Mouse (Mus musculus) 3134 (cell line): ENCODE measurements around the gene Slc4a2.

Experiments used
- DNase-seq: peaks from one replicate; pipeline ENCODE4 v3.0.0-alpha.2; 2011; ENCODE audit warnings: low spot score; ENCODE audit not compliant: insufficient read length; ENCODE audit errors: extremely low read depth

Gene Slc4a2

GRCm38 (mm10) chr5:24453283-24453984, 29.8 kb downstream of the Slc4a2 start:
- DNase-seq = no peak

DNA sequence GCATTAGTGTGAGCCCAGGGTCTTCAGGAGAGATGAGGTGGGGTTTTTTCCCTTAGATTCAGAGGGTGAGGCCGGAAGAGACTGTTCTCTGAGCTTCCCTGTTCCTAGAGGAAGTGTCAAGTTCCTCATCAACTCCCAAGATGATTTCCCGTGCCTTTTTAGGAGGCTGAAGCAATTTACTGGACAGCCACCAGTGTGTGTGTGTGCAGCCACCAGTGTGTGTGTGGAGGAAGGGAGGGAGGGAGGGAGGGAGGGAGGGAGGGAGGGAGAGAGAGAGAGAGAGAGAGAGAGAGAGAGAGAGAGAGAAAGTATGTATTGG, 30.3 kb downstream of the Slc4a2 start:
- DNase-seq = no peak

DNA sequence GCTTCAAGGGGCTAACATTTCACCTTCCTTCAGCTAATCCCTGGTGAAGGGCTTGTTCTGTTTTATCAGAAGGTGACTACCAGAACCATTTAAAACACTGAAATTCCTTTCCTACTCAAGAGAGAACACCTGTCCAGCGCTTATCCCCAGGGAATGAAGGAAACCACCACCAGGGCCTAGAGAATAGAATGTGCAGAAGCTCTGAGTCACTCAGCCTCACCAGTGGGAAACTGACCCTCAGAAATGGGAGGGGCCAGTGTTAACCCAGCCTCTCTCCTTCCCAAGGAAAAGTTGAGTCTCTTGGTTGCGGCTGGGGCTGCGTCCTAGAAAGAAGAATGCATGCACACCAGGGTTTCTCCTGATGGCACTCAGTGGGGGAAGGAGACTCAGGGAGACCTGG, 31.4 kb downstream of the Slc4a2 start:
- DNase-seq = peak; percentile 60

DNA sequence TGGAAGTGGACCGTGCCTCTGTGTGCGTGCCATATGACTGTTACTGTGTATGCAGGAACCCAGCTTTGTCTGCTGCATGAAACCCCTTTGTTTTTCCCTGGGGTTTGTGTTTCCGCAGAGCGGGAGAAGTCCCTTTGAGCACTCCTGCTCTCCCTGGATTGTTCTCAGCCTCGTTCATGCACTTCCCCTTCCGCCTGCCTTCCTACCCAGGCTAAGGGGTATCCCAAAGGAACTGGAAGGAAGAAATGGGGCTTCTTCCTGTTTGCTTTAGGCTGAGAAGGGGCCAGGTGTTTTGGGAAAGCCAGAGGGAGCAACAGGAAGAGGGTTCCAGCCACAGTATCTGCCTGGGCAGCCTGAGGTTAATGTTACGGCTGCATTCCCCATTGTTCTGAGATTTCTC, 32.0 kb downstream of the Slc4a2 start:
- no peak for DNase-seq

GRCm38 (mm10) chr5:24466762-24467161, 43.1 kb downstream of the Slc4a2 start:
- DNase-seq = no peak

DNA sequence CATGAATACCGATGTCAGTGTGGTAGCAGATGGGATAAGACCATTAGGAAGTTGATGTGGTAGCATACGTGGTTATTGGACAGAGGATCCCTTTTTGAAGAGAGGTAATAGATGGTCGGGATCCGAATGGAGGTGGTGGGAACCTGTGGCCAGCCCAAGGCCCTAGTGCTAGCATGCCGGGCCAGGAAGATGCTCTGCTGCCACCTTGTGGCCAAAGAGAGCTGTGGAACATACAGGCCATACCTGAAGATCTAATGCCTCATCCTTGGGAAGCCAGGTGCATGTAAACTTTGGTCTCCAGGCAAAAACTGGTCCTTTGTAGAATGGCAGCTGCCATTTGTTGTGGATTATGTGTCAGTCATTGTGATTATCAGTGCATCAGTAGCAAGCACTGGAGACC, 47.0 kb downstream of the Slc4a2 start:
- no peak for DNase-seq

DNA sequence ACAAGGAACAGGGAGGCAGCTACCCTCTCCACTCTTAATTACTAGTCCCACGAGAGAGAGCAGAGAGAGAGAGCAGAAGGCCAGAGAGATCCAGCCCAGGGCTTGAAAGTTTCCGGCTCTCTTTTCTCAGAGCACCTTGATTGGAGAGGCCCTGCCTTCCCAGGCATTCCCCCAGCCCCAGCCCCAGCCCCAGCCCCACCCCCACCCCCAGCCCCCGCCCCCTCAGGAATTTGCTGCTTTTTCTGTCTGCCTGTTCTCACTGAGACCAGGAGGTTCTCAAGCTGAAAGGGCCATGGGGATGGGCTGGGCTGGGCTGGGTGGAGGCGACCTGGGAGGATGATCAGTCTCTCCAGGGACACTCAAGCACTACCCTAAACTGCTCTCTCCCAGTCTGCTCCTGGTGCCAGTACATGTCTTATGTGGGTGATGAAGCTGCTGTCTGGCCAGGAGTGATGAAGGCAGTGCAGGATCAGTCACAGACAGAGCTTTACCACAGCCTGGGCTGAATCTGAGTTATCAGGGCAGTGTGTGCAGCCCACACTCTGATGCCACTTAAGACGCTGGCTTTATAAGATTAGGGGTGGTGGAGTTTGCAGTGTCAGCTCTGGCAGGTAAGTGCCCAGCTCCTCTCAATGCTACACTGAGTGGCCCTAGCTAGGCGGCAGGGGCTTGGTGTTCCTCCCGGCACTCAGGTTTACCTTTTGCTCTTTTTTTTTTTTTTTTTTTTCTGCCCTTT, 49.4 kb downstream of the Slc4a2 start:
- no peak for DNase-seq

- DNase-seq = no peak
Measured at GRCm38 (mm10) chr5:24474025-24474722, 50.5 kb downstream of the Slc4a2 start.

- no peak for DNase-seq
Measured at GRCm38 (mm10) chr5:24474723-24475261, 51.2 kb downstream of the Slc4a2 start.

GRCm38 (mm10) chr5:24475476-24476241, 52.0 kb downstream of the Slc4a2 start:
- no peak for DNase-seq

GRCm38 (mm10) chr5:24477909-24478308, 54.3 kb downstream of the Slc4a2 start:
- no peak for DNase-seq

GRCm38 (mm10) chr5:24481647-24482046, 58.0 kb downstream of the Slc4a2 start:
- no peak for DNase-seq

DNA sequence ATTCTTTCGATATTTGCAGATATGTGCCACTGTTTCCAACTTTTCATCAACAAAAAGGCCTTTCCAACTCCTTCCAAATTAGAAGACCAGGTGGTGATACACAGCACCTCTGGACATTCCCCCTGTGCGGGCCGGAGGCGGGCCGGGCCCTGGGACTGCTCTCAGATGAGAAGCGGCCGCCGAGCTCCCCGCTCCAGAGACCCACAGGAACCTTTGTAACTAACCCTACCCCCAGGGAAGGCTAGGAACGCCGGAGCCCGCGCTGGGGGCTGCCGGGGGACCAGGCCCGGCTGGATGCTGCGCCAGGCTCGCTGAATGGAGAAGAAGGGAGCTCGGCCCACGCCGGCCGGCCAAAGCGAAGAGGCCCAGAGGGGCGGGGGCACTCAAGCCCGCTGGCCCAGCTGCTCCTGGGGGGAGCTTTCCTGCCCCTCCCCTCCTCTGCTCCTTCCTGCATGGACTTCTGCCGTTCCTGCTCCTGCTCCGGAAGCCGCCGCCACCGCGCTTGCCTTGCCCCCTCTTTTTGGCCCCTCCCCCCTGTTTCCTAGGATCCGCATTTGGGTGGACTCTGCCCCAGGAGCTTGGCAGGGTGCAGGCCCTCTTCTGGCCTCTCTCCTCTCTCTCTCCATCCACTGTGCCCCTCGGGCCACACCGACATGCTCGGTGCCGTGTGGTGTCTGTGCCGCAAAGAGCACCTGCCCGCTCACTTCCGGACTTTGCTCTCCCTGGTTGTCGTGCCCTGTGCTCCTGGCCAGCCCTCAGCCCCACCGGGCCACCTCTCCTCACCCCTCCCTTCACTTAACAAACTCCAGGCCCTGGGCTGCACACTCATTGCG, 58.8 kb downstream of the Slc4a2 start:
- DNase-seq = no peak

GRCm38 (mm10) chr5:24483326-24483725, 59.7 kb downstream of the Slc4a2 start:
- no peak for DNase-seq

DNA sequence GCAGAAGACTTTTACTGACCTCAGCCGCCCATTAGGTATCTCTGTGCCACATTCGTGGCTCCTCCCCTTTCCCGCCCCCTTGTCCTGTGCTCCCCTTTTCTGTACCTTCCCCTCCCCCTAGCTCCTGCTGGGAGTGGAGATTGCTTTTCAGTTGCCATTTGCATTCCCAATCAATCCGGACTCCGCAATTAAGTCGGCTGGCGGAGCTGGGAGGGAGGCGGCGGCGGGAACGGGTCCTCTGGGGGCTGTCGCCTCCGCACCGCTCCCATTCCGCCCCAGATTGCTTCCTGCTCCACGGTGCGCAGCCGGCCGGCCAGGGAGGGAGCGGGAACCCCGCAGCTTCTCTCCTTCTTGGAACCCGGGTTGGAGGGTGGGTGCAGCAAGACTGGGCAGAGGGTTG, 61.3 kb downstream of the Slc4a2 start:
- no peak for DNase-seq

GRCm38 (mm10) chr5:24486097-24486496, 62.5 kb downstream of the Slc4a2 start:
- DNase-seq = peak; percentile 54

- no peak for DNase-seq
Measured at GRCm38 (mm10) chr5:24486738-24487137, 63.1 kb downstream of the Slc4a2 start.

DNA sequence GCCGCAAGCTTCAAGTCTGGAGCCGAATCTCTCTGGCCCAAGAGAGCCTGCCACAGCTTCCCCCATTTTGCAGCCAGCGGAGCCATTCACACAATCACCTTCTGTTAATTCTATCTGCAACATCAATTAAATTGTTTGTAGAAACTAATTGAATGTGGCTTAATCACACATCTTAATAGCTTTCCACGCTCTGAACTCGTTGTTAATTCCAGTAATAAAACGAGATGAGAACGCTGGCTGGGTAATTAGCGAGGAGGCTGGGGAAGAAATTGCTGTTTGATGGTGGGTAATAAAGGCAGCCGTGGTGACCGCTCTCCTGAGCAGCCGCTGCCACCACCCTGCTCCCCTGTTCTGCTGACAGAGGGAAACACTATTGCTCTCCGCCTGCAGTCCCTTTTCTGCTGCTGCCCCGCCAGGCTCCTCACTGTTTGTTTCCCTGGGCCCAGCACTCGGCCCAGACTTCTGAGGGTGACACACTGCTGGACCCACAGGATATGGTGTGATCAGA, 66.8 kb downstream of the Slc4a2 start:
- DNase-seq = no peak
